Mouse (Mus musculus) heart, postnatal 0 days (tissue): Measurements from ENCODE around the gene Hectd2.

Source experiments
- CTCF ChIP-seq: IDR thresholded peaks from 2 replicates; pipeline ENCODE4 v1.5.1; 2016; ENCODE audit warnings: antibody characterized with exemption, control low read depth, low read depth
- EP300 ChIP-seq: IDR thresholded peaks from 2 replicates; pipeline ENCODE4 v1.6.1; 2016; ENCODE audit warnings: antibody characterized with exemption, low read depth

- TF ChIP-seq EP300 (no peak), CTCF (no peak)
Measured at GRCm38 (mm10) chr19:36634771-36635170, 80.3 kb downstream of the Hectd2 start.
